Mouse (Mus musculus) midbrain, postnatal 0 days (tissue): ENCODE measurements around the gene Pnma1. TPM values are rescaled to one million over a fixed set of nuclear protein-coding genes. Genes with fewer than 3 reads are reported as not detected.
A peak's percentile ranks its signal among the peaks of the same experiment; 100 is the strongest.

Experiments used
- ATAC-seq: fragments of 200-750 bp; cut with Nextera tagmentation; 2 replicates; pipeline ENCODE4 v1.8.0; 2017; ENCODE audit warnings: moderate number of reproducible peaks, mild to moderate bottlenecking, moderate TSS enrichment, moderate library complexity; ENCODE audit not compliant: low FRiP score
- DNase-seq: peaks from one replicate; pipeline ENCODE4 v3.0.0-alpha.2; 2015; ENCODE audit warnings: low spot score
- H3K27ac ChIP-seq: fragments of 300-500 bp; sonication (generic); 2 replicates; pipeline ENCODE4 v1.5.1; 2014; ENCODE audit warnings: low read depth, mild to moderate bottlenecking, low read length, mixed read lengths
- H3K27me3 ChIP-seq: fragments of 300-500 bp; sonication (generic); 2 replicates; pipeline ENCODE4 v1.6.1; 2014; ENCODE audit warnings: low read length, control low read depth, mixed read lengths; ENCODE audit not compliant: insufficient read depth
- H3K36me3 ChIP-seq: fragments of 300-500 bp; sonication (generic); 2 replicates; pipeline ENCODE4 v1.6.1; 2014; ENCODE audit warnings: low read length, control low read depth, mixed read lengths; ENCODE audit not compliant: insufficient read depth
- H3K4me1 ChIP-seq: fragments of 300-500 bp; sonication (generic); 2 replicates; pipeline ENCODE4 v1.6.1; 2014; ENCODE audit warnings: mild to moderate bottlenecking, control low read depth, antibody characterized with exemption, low read length, mixed read lengths; ENCODE audit not compliant: insufficient read depth
- H3K4me2 ChIP-seq: fragments of 300-500 bp; sonication (generic); 2 replicates; pipeline ENCODE4 v1.6.1; 2014; ENCODE audit warnings: low read depth, mild to moderate bottlenecking, low read length, mixed read lengths; ENCODE audit not compliant: poor library complexity, severe bottlenecking
- H3K4me3 ChIP-seq: fragments of 300-500 bp; sonication (generic); 2 replicates; pipeline ENCODE4 v1.5.1; 2014; ENCODE audit warnings: low read depth, mild to moderate bottlenecking, low read length, moderate library complexity
- H3K9ac ChIP-seq: fragments of 300-500 bp; sonication (generic); replicated peaks from 2 replicates; pipeline ENCODE4 v1.6.1; 2014; ENCODE audit warnings: mild to moderate bottlenecking, low read length, moderate library complexity, mixed read lengths; ENCODE audit not compliant: poor library complexity, severe bottlenecking
- H3K9me3 ChIP-seq: fragments of 300-500 bp; sonication (generic); 2 replicates; pipeline ENCODE4 v1.6.1; 2016; ENCODE audit warnings: low read length, control low read depth
- CTCF ChIP-seq: IDR thresholded peaks from 2 replicates; pipeline ENCODE4 v1.5.1; 2016; ENCODE audit warnings: antibody characterized with exemption, mild to moderate bottlenecking
- WGBS: fragments of 180-500 bp; shearing (Covaris S2); extraction: QIAGEN DNeasy Blood & Tissue Kit; methylation state at CpG from one replicate; pipeline ENCODE4 v1.1.7; 2014; 5-methylcytosine and 5-hydroxymethylcytosine counted together
- polyA plus RNA-seq: library from polyadenylated mRNA; unstranded; fragments of >200 nt; fragmentation: Nextera tagmentation; extraction: Ambion mirVana; gene quantifications from 2 replicates; pipeline ENCODE4 v1.2.1, GENCODE M21; 2015
- total RNA-seq: library from RNA; depleted of rRNA; stranded (reverse); fragments of >200 nt; gene quantifications from 2 replicates; pipeline ENCODE4 v1.2.3, GENCODE M21; 2014

The Pnma1 gene
- total and polyA plus RNA-seq, 2 experiments from 2014 or later, result 6.0 to 8.2 TPM

DNA sequence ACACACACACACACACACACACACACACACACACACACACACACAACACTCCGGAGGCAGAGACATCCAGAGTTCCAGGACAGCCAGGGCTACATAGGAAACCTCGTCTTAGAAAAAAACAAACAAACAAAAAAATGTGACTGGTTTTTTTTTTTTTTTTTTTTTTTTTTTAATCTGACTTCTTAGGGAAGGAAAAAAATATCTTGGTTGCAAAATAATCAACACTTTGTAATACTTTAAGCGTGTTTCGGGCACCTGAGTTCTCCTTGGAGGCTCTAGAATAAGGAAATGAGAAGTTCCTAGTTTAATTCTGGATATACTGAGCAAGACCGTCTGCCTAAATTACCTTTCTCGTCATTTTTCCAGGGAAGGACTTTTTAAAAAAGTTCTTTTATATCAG, 34.6 kb downstream of the Pnma1 start:
- H3K9me3 ChIP-seq, result no peaks in the 10 kb centered on the region
- no peaks in the 10 kb centered on the region for H3K4me1 ChIP-seq
- ATAC-seq (no peak), DNase-seq (no peak)
- peak overlapping the region; percentile 81; the same call in 1 of the 2 replicates for H3K4me3 ChIP-seq
- H3K36me3 ChIP-seq, result no peaks in the 10 kb centered on the region
- H3K27ac ChIP-seq, result no peak overlapping the region
- TF ChIP-seq CTCF, result no peak
- H3K9ac ChIP-seq, result no peak overlapping the region
- peak overlapping the region; percentile 73 for H3K4me2 ChIP-seq
- 48% methylated on average over 6 of the region's 6 CpGs for WGBS
- no peaks in the 10 kb centered on the region for H3K27me3 ChIP-seq

DNA sequence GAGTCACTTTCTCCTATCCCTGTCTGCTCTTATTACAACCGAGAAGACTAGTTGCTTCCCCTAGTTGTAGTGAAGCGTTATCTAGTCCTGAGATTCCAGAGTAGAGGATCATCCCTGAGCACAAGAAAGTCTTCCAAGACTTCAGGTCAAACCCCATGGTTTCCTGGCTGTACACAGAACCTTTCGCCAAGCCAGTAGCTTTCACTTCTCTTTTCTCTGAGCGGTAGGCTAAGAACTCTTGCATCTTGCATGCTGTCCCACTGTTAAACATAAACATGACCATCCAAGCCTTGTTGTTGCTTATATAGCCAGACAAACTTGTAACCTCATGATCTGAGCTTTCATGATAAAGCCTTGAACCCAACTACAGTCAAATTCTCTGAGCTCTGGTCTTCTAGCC, 37.5 kb downstream of the Pnma1 start:
- Histone ChIP-seq H3K9me3 (no peaks in the 10 kb centered on the region), H3K27me3 (no peaks in the 10 kb centered on the region), H3K36me3 (no peaks in the 10 kb centered on the region), H3K27ac (no peak overlapping the region), H3K4me1 (no peaks in the 10 kb centered on the region), H3K4me3 (no peak overlapping the region), H3K9ac (no peak overlapping the region), H3K4me2 (no peak overlapping the region)
- DNase-seq, result no peak
- TF ChIP-seq CTCF, result no peak
- no peak for ATAC-seq
- 91% methylated on average over 4 of the region's 4 CpGs for WGBS

DNA sequence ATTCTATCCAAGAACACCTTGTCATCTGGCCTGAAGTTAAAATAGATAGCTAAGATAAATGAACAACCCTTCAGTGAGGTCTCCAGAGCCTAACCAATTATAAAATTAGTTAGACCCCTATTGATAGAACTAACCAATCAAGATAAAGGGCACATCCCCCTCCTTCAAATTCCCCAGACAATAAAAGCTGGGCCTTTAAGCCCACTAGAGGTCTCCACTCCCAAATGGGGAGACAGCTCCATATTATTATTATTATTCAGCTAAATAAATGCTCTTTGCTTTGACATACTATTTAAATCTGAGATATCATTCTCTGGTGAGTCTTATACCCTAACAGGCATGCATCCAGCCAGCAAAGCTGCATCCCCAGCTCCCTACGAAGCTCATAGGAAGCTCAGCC, 38.4 kb downstream of the Pnma1 start:
- H3K4me3 ChIP-seq, result no peak overlapping the region
- H3K36me3 ChIP-seq, result no peaks in the 10 kb centered on the region
- no peaks in the 10 kb centered on the region for H3K4me1 ChIP-seq
- no peak overlapping the region for H3K27ac ChIP-seq
- no peak overlapping the region for H3K9ac ChIP-seq
- H3K4me2 ChIP-seq, result no peak overlapping the region
- TF ChIP-seq CTCF, result no peak
- 76% methylated on average over 1 of the region's 1 CpGs for WGBS
- ATAC-seq (no peak), DNase-seq (no peak)
- no peaks in the 10 kb centered on the region for H3K9me3 ChIP-seq
- H3K27me3 ChIP-seq, result no peaks in the 10 kb centered on the region

DNA sequence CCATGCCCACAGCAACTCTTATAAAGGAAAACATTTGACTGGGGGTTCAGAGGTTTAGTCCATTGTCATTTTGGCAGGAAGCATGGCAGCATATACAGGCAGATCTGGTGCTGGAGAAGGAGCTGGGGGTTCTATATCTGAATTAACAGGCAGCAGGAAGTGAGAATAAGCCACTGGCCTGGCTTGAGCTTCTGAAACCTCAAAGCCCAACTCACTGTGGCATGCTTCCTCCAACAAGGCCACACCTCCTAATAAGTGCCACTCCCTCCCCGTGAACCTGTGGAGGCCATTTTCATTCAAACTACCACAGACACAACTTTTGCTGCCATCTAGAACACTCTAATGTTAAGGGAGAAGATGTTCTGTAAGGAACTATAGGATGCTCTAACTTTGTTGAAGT, 40.6 kb downstream of the Pnma1 start:
- no peak overlapping the region for H3K4me2 ChIP-seq
- DNase-seq, result no peak
- no peaks in the 10 kb centered on the region for H3K4me1 ChIP-seq
- H3K36me3 ChIP-seq, result no peaks in the 10 kb centered on the region
- WGBS, result 80% methylated on average over 1 of the region's 1 CpGs
- no peak for TF ChIP-seq CTCF
- H3K27ac ChIP-seq, result no peak overlapping the region
- H3K9me3 ChIP-seq, result no peaks in the 10 kb centered on the region
- no peak overlapping the region for H3K4me3 ChIP-seq
- no peak for ATAC-seq
- H3K9ac ChIP-seq, result no peak overlapping the region
- H3K27me3 ChIP-seq, result no peaks in the 10 kb centered on the region

DNA sequence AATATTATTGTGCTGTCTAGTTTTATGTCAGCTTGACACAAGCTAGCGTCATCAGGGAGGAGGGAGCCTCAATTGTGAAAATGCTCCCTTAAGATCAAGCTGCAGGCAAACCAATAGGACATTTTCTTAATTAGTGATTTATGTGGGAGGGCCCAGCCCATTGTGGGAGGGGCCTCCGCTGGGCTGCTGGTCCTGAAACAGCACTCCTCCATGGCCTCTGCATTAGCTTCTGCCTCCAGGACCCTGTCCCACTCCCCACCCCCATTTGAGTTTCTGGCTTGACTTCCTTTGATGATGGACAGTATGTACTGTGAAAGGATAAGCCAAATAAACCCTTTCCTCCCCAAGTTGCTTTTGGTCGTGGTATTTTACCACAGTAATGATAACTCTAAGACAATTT, 41.3 kb downstream of the Pnma1 start:
- H3K4me2 ChIP-seq, result no peak overlapping the region
- ATAC-seq (no peak), DNase-seq (no peak)
- WGBS, result 85% methylated on average over 3 of the region's 3 CpGs
- H3K9me3 ChIP-seq, result no peaks in the 10 kb centered on the region
- no peaks in the 10 kb centered on the region for H3K4me1 ChIP-seq
- H3K9ac ChIP-seq, result no peak overlapping the region
- H3K4me3 ChIP-seq, result no peak overlapping the region
- H3K27me3 ChIP-seq, result no peaks in the 10 kb centered on the region
- no peak overlapping the region for H3K27ac ChIP-seq
- H3K36me3 ChIP-seq, result no peaks in the 10 kb centered on the region
- no peak for TF ChIP-seq CTCF

DNA sequence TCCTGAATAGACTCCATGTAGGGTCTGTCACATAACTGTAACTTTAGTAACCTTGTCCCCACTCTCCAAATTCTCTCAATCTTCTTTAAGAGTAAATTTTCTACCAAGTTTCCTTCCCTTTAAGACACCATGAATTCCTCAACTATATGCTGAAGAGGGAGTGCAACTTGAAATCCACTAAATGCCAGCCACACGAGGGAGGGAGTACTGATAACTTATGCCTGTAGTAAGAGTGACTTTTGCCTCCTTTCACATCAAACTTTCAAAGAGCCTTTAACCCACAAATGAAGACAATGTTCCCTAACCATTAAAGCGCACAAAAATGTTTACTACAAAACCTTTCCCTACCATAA, 46.8 kb downstream of the Pnma1 start:
- WGBS, result 60% methylated on average over 2 of the region's 2 CpGs
- Histone ChIP-seq H3K4me1 (no peaks in the 10 kb centered on the region), H3K9ac (peak overlapping the region; percentile 61; the same call in 1 of the 2 replicates), H3K27me3 (no peaks in the 10 kb centered on the region), H3K9me3 (no peaks in the 10 kb centered on the region), H3K36me3 (no peaks in the 10 kb centered on the region), H3K4me3 (peak overlapping the region; percentile 50), H3K27ac (0 out of 2 replicates have a peak overlapping the region, but pooled peaks have one; percentile 63), H3K4me2 (peak overlapping the region; percentile 66)
- DNase-seq (no peak), ATAC-seq (no peak)
- no peak for TF ChIP-seq CTCF
